Mouse (Mus musculus) 416B (cell line): ENCODE results near the gene Rae1.

Experiments
- DNase-seq: peaks from one replicate; pipeline ENCODE4 v3.0.0; 2011; ENCODE audit warnings: low read depth

Gene Rae1

DNA sequence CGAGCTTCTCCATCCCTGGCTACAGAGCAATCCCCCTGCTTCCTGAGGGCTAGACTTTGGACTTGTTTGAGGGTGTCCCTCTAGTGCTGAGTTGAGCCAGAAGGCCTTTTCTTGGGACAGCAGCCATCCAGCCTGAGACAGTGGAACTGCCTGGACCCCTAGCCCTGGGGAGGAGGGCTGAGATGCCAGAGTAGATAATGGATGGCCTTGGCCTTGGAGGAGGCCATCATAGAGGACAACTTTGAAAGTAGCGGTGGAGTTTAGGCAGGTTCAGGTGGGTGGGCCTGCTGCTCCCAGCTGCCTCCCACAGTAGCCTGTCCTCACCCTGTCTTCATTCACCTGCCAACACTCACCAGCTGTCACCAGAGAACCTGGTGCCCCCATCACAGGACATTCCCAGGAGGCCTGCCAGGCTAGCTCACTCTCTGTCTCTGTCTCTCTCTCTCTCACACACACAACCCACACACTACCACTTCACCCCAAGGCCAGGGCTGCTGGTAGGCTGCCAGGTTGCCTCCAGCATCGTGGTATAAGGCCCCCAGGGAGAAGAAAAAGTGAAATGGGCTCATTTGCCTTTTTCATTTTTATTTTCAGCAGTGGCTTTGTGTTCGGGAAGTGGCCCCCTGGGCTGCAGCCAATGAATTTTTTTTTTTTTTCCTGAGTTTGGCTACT lies 28.0 kb downstream of the Rae1 start:
- peak; percentile 75 for DNase-seq

DNA sequence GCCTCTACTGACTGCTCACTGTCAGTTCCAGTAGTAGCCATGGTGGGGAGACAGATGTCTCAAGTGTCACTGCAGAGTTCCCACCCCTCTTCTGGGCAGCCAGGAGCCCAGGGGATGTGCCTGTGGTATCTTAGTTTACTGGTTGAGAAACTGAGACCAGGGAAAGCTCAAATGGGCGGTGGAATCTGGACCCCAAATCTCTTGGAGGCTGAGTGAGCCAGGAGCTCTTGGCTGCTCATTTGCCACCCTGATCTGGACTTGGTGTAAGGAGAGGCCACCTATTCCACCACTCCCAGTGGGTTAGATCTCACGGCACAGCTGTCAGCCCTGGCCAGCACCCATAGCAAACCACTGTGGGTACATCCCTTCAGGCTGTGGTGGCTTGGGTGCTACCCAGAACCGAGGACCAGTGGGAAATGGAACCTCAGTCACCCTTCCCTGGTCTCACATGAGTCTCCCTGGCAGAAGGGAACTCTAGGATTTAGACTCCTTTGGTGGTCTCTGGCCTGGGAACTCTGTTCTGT lies 28.7 kb downstream of the Rae1 start:
- no peak for DNase-seq

DNA sequence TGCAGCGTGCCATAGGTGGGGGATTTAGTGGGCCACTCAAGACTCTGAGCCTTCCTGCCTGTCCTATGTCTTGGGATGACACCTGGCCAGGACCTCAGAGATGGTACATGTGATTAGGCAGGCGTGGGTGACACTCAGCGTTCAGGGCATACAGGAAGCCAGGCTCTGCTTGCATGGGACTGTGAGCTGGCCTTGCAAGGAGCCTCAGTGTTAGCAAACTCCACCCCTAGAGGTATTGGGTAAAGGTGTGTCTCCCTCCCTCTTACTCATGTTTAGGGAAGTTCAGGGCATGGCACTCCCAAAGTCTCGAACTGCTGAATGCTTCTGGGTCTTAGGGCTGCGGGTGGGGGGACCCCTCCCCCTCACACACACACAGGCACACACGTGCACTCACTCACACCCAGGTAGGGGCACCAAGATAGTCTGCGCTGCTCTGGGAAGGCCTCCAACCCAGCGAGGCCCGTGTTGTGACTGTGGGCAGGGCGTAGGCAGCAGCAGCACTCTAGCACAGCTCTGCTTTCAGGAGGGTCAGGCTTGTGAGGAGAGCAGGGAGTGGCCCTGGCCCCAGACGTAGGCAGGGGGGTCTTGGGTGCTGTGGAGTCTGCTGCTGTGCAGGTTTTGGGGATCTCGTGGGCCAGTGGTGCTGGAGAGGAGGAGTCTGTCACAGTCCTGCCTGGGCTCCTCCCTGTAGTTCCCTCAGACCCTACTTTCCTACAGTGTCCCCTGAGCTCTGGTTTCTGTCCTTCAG lies 30.8 kb downstream of the Rae1 start:
- no peak for DNase-seq

DNA sequence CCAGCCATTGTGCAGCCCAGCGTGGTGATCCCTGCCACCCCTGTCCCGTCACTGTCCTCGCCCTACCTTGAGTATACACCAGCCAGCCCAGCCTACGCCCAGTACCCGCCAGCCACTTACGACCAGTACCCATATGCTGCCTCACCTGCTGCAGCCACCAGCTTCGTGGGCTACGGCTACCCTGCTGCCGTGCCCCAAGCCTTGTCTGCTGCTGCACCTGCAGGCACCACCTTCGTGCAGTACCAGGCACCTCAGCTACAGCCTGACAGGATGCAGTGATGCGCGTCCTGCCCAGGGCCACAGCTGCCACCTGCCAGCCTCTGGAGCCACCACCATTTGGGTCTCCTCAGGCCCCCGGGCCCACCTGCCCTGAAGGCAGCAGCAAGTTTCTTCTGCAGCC lies 33.6 kb downstream of the Rae1 start:
- DNase-seq: no peak

DNA sequence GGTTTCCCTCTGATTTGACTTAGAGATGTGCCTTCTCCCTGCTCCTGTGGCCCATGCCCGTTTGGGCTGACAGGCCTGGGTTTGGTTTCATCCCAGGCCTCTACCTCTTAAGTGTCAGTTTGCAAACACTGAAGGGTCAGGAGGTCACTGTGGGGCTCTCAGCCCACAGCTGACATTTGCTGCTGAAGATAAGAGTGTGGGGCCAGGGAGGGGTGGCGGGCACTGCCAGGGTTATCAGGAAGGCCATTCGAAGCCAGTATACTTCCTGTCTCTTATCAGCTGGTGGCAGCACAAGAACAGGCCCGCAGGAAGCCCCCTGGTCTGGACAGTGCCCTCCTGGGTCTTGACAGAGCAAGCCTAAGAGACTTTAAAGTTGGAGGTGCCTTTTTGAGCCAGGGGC lies 35.1 kb downstream of the Rae1 start:
- DNase-seq: peak; percentile 99

DNA sequence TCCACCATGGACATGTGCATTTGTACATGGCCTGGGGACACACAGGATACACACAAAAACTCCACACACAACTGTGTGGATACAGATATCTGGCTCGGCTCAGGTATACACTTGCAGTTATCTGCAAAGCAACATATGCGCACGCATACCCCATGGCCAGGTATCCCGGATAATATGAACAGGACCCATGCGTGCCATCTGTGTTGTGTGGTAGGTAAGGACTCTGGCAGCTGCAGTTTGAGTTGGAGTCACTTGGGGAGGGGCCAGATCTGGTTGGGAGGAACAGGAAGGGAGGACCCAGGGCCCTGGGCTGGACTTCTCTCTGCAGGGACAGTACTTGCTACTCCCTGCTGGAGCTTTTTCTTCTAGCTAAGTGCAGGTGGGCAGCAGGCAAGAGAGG lies 35.7 kb downstream of the Rae1 start:
- DNase-seq: peak; percentile 51

DNA sequence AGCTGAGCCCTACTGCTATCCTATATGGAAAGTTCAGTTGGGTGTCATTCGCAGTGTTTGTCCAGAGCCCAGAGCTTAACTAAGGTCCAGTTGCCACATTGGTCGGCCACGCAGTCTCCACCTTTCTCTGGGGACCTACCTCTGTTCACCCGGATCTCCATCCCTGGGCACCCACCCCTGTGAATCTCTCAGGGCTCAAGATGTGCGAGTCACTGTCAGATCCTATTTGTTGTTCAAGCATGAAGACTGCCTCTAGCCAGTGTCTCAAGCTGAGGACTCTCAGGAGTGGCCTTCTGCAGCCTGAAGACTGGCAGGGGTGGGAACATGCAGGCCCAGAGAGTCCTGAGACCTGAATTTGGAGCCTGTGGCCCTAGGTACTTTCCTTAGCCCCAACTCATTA lies 36.1 kb downstream of the Rae1 start:
- no peak for DNase-seq

DNA sequence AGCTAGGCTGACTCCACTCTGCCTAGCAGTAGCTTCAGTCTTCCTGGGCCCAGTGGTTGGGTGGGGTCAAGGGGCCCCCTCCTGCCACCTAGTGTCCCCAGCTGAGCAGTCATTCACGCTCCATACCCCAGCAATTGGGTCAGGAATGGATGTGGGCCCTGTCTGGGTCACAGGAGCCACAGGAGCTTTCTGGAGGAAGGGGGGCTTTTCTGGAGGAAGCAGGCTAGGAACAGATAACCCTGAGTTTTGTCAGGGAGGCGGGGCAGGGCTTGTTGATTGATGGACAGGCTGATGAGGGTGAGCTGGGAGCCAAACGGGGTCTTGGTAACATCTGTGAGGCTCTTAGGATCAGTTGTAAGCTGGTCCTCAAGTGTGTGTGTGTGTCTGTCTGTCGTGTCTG lies 36.7 kb downstream of the Rae1 start:
- DNase-seq: peak; percentile 86

DNA sequence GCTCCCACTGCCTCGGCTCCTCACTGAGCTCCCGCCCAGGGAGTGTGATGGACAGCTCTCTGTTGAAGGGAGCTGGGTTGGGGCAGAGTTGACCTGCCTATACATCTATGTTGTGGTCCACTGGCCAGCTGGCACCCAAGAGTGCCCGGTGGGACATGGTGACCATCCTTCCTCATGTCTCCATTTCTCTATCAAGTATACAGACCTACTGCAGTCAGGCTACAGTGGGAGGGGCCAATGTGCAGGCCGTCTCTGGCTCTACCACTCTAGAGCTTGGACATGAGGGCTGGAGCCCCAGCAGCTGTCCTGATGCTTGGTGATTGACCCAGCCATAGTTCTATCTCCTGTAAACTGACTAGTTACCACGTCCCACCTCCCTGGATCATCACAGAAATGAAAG lies 37.4 kb downstream of the Rae1 start:
- DNase-seq: no peak

DNA sequence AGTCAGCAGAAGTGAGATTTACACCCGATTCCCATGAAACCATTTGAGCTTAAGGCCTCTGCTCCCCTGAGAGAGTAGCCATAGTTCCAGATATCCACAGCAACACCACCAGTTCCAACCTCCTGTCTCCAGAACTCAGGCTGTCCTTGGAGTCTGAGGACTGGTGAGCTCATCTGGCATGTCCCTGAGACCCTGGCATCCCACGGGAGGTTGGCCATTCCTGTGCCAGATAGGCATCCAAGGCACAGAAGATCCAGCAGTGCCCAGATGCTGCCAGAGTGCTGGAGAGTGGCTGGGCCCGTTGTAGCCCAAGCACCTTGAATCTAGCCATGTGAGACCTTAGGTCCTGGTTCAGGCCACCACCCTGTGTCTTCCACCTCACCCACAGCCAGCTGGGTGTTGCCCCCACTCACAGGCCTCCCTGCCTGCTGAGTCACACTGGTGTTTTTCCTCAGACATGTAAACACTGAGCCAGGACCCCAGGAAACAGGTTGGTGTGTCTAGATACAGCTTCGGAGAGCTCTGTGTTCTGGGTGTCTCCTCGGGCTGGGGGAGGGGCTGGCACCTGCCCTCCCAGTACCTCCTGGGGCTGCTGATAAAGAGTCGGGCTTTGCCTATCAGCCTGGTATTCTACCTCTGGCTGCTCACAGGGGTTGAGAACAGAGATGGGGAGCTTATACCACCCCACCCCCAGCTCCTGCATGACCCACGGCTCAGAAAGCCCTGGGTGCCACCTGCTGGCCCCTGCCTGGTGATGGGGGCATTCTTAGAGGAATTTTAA lies 38.1 kb downstream of the Rae1 start:
- DNase-seq: peak; percentile 36

DNA sequence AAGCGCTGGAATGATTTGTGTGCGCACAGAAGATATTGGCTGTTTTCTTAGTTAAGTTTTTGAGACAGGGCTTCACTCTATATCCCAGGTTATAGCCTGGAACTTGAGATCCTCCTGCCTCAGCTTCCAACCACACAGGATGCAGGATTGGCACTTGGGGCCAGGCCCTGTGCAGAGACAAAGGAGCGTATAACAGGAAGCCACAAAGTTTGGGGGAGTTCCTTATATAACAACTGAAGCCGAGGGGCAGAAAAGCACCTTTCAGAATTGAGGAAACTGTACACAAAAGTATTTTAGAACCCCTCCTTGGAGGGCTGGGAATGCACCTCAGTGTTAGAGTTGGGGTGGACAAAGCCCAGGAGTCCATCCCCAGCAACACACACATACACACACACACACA lies 39.1 kb downstream of the Rae1 start:
- DNase-seq: no peak

DNA sequence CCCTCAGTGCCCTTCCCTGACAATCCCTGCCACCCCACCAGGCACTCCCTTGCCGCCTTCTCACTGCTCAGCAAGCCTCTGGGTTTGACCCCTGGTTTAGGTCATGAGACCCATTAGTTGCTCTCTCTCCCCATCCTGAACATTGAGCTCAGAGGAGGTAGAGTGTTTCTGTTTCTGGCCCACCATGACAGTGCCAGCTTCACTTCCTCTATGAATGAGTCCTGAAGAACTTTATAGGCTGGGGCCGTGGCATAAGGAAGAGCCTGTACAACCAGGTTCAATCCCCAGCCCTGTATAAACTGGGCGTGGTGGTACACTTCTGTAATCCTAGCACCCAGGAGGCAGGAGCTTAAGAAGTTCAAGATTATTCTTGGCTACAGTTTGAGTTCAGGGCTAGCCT lies 40.9 kb downstream of the Rae1 start:
- DNase-seq: no peak

DNA sequence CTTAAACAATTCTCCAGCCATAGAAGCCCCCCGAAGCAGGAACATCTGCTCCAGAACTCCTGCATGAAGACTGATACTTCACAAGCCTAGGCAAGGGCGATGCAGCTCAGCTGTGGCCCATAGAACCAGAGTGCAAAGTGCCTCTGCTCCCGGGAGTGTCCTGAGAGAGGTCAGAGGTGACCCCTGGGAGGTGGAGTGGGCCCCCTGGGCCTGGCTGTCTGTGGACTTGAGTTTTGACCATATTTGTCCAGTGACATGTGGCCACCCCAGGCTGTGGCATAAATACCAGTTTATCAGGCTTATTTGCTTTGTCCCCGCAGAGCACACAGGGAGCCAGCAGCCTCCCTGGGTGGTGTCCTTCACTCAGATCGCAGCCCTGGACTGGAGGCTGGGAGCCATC lies 41.3 kb downstream of the Rae1 start:
- no peak for DNase-seq

DNA sequence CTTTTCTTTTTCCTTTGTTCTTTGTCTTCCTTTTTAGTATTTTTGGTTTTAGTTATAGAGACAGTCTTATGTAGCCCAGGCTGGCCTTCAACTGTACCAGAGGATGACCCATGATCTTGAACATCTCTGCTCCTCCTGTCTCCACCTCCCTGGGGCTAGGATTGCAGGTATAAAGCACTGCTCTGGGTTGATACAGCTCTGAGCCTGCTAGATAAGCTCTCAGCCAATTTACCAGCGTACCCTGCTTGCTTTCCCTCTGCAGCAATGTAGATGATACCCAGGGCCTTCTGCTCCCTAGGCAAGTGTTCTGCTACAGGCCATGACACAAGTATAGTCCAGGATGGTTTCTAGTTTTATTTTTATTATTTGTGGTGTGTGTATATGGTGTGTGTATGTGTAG lies 42.0 kb downstream of the Rae1 start:
- no peak for DNase-seq

DNA sequence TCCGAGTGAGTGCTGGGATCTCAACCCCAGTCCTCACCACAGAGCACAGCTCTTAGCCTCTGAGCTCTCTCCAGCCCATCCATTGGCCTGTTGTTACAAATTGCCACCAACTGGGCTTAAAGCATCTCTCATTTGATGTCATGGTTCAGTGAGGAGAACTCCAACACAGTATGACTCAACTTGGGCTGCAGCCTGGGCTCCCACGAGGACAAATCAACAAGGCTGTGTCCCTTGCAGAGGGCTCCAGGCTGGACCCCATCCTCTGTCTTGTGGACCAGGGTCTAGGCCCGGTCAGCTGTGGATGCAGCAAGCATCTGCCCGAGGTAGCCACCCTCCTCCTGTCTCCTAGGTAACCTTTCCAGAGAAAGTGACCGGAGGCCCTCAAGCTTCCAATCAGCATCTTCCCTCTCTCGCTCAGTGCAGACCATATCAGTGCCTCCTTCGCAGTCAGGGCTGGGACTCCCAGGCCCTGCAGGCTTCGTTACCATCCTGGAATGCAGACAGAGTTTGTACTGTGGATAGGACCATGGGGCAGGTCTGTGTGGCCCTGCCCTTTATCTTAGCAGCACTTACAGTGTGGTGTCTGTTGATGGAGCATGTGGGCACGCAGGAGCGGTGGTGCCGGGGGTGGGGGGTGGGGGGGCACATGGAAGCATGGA lies 42.7 kb downstream of the Rae1 start:
- DNase-seq: no peak

DNA sequence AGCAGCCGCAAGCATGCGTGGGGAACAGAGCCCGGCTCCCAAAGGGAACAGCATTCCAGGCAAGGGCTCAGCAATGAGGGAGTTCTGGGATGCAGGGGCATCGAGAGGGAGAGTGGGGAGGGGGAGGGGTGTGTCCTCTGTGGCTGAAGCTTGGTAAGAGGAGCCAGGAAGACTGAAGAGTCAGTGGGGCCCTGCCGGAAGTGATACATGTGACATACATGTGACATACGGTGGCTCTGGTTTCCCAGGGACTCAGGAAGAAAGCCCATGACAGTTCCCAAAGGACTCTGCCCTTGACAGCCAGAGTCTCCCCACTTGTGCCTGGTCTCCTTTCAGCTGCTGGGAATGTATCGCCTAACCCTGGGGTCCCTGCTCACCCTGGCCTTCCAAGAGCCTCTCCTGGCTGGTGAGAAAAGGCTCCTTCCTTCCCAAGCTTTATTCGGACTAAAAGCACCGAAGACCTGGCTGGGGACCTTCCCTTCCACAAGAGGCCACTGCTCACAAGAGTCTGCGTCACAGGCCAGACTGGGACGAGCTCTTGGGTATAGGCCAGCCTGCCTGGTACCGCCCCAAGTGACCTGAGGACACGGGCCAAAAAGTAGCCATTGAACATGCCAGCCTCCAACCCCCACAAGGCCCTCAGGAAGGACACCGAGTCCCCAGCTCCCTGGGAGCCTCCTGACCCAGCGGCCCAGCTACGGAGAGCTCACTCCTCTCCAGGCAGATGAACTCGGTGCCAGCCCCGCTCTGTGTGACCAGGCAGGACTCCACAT lies 44.5 kb downstream of the Rae1 start:
- DNase-seq: no peak

DNA sequence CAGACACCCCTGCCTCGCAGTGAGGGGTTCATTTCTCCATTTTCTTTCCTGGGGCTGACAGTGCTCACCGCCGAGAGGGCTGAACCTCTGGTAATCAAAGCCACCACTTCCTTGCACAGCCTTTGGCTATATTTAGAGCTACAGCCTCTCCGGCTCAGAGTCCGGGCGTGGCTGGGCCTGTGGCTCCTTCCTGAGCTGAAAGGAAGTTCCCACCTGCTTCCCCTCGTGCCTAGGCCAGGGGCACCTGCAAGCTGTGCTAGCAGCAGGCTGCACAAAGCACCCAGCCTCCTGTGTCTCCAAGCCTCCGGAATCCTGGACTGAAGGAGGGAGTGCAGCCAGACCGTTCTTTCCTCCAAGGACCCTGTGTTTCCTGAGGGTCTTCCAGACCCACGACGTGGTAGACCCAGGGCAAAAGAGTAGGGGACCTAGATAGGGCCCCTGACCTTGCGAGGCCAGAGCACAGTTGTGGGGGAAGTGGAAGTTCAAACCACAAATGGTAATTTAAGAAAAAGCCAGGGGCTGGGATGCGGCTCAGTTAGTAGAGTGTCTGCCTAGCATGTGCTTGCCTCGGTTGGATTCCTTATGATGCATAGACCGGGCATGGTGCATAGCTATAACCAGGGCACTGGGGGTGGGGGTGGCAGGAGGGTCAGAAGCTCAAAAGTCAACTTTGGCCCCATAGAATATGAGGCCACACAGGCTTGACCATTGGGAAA lies 46.8 kb downstream of the Rae1 start:
- peak; percentile 93 for DNase-seq

DNA sequence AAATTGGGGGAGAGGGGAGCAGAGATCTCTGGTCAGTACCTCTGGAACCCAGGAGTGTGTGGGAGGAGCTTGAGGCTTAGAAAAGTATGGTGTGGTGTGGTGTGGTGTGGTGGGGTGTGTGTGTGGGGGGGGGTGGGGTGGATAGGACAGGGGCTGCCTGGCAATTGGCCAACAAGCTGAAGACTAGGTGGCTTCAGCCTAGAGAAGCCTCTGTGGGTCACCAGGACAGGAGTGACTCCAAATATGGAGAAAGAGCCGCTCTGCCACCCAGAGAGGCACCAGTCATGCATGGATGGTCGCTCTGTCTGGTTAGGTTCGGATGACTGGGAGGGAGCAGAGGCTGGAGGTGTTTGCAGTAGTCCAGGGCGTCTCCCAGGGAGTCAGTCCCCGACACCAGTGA lies 47.6 kb downstream of the Rae1 start:
- peak; percentile 71 for DNase-seq

DNA sequence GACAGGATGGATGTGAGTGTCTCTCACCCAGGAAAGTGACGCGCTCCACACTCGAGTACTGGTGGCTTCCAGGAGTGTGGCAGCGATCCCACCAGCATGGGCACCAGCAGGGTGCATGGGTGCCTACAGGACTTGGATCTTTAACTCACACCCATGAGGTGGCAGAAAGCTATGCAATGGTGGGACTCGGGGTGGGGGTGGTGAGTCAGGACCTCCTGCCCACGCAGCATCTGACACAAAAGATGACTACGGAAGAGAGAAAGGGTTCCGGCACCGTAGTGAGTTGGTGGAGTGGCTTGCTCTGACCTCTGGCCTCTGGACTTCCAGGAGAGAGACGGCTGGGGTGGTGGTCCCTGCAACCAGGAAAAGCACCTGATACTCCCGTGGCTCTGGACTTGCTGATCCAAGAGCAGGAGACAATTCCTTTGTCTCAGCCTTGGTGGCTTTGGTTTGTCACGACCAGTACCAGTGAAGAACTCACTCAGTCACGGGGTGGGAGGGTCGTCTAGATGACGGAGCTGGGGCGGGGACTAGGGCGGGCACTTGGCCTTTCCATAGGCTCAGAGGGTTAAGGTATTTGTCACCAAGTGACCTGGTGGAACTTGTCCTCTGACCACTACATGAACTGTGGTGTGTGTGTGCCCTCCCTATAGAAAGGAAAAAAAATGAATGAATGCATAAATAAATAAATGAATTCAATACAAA lies 48.3 kb downstream of the Rae1 start:
- peak; percentile 77 for DNase-seq

DNA sequence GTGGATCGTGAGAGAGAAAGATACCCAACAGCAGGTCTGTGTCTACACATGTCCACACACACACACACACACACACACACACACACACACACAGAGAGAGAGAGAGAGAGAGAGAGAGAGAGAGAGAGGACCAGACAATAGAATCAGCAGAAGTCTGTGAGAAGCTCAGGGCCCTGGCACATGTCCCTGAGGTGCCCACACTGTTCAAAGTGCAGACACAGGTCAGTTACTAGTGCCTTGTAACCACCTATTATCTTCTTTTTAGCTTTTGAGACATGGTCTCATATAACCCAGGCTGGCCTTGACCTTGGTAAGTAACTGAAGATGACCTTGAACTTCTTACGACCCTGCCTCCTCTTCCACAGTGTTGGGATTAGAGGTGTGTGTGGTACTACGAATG lies 49.3 kb downstream of the Rae1 start:
- no peak for DNase-seq
